Mouse (Mus musculus) forebrain, embryonic 14.5 days (tissue): Measurements from ENCODE around the gene Pcsk7. TPM values are rescaled to one million over a fixed set of nuclear protein-coding genes. Genes with fewer than 3 reads are reported as not detected.

Experiments used
- ATAC-seq: fragments of 200-750 bp; cut with Nextera tagmentation; 2 replicates; pipeline ENCODE4 v1.8.0; 2017; ENCODE audit warnings: mild to moderate bottlenecking, moderate library complexity
- DNase-seq: peaks from one replicate; pipeline ENCODE4 v3.0.0-alpha.2; 2015; ENCODE audit warnings: low spot score
- H3K27ac ChIP-seq: fragments of 300-500 bp; sonication (generic); 2 replicates; pipeline ENCODE4 v1.5.1; 2014; ENCODE audit warnings: low read depth, mild to moderate bottlenecking, control low read depth, low read length, moderate library complexity
- H3K27me3 ChIP-seq: fragments of 300-500 bp; sonication (generic); replicated peaks from 2 replicates; pipeline ENCODE4 v1.6.1; 2014; ENCODE audit warnings: low read length, control low read depth, mixed read lengths; ENCODE audit not compliant: control insufficient read depth, insufficient read depth
- H3K36me3 ChIP-seq: fragments of 300-500 bp; sonication (generic); 2 replicates; pipeline ENCODE4 v1.6.1; 2014; ENCODE audit warnings: low read length, control low read depth; ENCODE audit not compliant: control insufficient read depth, insufficient read depth
- H3K4me1 ChIP-seq: fragments of 300-500 bp; sonication (generic); 2 replicates; pipeline ENCODE4 v1.6.1; 2014; ENCODE audit warnings: antibody characterized with exemption, low read length, control low read depth; ENCODE audit not compliant: control insufficient read depth, insufficient read depth
- H3K4me2 ChIP-seq: fragments of 300-500 bp; sonication (generic); 2 replicates; pipeline ENCODE4 v1.6.1; 2014; ENCODE audit warnings: mild to moderate bottlenecking, control low read depth, low read length
- H3K4me3 ChIP-seq: fragments of 300-500 bp; sonication (generic); 2 replicates; pipeline ENCODE4 v1.5.1; 2014; ENCODE audit warnings: low read depth, low read length, control low read depth
- H3K9ac ChIP-seq: fragments of 300-500 bp; sonication (generic); 2 replicates; pipeline ENCODE4 v1.6.1; 2014; ENCODE audit warnings: mild to moderate bottlenecking, low read length, control low read depth, moderate library complexity
- H3K9me3 ChIP-seq: fragments of 300-500 bp; sonication (generic); replicated peaks from 2 replicates; pipeline ENCODE4 v1.6.1; 2016; ENCODE audit warnings: low read length, control low read depth, mixed read lengths; ENCODE audit not compliant: control insufficient read depth
- WGBS: fragments of 180-500 bp; shearing (Covaris S2); extraction: QIAGEN DNeasy Blood & Tissue Kit; methylation state at CpG from one replicate; pipeline ENCODE4 v1.1.7; 2014; 5-methylcytosine and 5-hydroxymethylcytosine counted together
- polyA plus RNA-seq: library from polyadenylated mRNA; unstranded; fragments of >200 nt; fragmentation: Nextera tagmentation; extraction: Ambion mirVana; gene quantifications from 2 replicates; pipeline ENCODE4 v1.2.1, GENCODE M21; 2014

Pcsk7 gene
- polyA plus RNA-seq, 1 experiment from 2014 or later, result 13.6 TPM

DNA sequence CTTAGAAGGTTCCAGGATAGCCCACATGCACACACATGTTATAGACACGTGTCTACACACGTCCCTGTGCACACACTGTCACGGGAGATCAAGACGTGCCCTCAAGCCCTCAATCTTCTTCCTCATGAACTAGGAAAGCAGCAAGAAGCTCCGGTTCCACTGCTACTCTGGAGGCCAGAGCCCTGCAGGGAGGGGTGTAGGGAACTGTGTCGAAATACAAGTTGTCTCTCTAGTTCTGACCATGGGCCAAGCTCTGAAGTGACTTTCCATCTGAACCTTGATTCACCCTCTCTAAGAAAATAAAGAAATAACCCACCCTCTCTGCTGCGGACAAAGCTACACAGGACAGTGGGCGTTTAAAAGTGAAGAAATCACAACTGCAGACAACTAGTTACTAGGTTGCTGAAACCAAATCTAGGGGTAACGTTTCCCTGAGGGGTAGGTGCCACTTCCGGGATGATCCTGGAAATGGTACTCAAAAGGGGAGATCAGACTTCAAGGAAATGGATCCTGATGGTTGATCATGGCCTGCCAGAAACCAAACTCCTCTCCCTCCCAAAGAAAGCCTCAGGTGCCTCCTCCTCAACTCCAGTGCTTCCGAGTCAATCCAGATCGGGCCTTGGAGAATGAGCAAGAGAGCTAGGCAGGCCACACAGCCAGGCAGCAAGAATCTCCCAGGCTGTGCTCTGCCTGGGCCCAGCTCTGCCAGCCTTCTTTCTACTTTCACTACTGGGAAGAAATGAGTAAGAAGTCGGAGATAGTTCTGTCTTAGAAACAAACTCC, 47.4 kb downstream of the Pcsk7 start:
- 61% methylated on average over 13 of the region's 13 CpGs for WGBS
- ATAC-seq (no peak), DNase-seq (no peak)
- peak overlapping the region; percentile 87 for H3K9ac ChIP-seq
- H3K27me3 ChIP-seq, result no peaks in the 10 kb centered on the region
- H3K36me3 ChIP-seq, result peaks cover 31% of the 10 kb centered on the region
- peaks cover 13% of the 10 kb centered on the region for H3K4me1 ChIP-seq
- peak overlapping the region; percentile 90 for H3K4me3 ChIP-seq
- H3K27ac ChIP-seq, result no peak overlapping the region
- H3K9me3 ChIP-seq, result no peaks in the 10 kb centered on the region
- peak overlapping the region; percentile 95 for H3K4me2 ChIP-seq

- Histone ChIP-seq H3K27me3 (no peaks in the 10 kb centered on the region), H3K4me3 (peak overlapping the region; percentile 90), H3K4me1 (peaks cover 13% of the 10 kb centered on the region), H3K27ac (peak overlapping the region; percentile 78), H3K9me3 (no peaks in the 10 kb centered on the region), H3K36me3 (peaks cover 25% of the 10 kb centered on the region), H3K9ac (peak overlapping the region; percentile 87), H3K4me2 (peak overlapping the region; percentile 95)
- ATAC-seq (peak; percentile 8; the same call in 1 of the 2 replicates), DNase-seq (peak; percentile 33)
- WGBS, result under 1% methylated on average over 62 of the region's 63 CpGs
Observed at GRCm38 (mm10) chr9:45954294-45955106, 48.2 kb downstream of the Pcsk7 start.

- peak within 1 kb of the TSS; percentile 87 for H3K9ac ChIP-seq
- peaks cover 13% of the 10 kb centered on the region for H3K4me1 ChIP-seq
- peak; percentile 95 for DNase-seq
- H3K9me3 ChIP-seq, result no peaks in the 10 kb centered on the region
- H3K27ac ChIP-seq, result peak within 1 kb of the TSS; percentile 78
- H3K4me3 ChIP-seq, result peak within 1 kb of the TSS; percentile 90
- no peaks in the 10 kb centered on the region for H3K27me3 ChIP-seq
- ATAC-seq, result peak; percentile 98
- peak within 1 kb of the TSS; percentile 95 for H3K4me2 ChIP-seq
- under 1% methylated on average over 38 of the region's 48 CpGs for WGBS
- H3K36me3 ChIP-seq, result peaks cover 20% of the 10 kb centered on the region
Observed at GRCm38 (mm10) chr9:45955107-45955963, 49.0 kb downstream of the Pcsk7 start, which contains the start of gene Sidt2. Gene Sidt2 (minus strand): TSS chr9:45955258.

DNA sequence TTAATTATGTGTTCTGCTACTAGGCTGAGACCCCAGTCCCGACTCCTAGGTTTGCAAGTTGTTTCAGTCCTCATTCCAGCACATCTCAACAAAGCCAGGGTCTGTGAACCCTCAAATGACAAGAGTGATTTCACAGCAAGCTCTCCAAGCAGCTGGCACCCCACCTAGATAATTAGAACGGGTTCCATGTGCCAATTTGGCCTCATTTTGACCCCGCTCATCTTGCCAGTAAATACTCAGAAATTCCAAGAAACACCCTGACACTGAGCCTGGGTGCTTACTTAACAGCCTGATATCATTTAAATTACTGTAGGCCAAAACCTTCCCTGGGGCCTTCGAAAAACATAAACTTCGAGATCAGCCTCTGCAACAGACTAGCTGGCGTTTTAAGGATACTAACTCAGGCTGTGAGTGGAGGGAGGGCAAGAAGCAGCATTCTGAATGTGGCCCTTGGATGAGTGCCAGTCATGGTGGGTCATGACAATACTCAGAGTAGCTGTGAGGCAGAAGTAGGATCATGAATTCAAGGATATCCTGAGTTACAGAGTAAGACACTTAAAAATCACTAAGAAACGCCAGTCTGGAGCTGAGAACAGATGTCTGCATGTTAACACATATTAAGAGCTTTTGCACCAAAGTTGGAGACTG, 51.9 kb downstream of the Pcsk7 start:
- Histone ChIP-seq H3K27ac (no peak overlapping the region), H3K4me3 (no peak overlapping the region), H3K36me3 (peaks cover 28% of the 10 kb centered on the region), H3K27me3 (no peaks in the 10 kb centered on the region), H3K9ac (no peak overlapping the region), H3K4me1 (peaks cover 13% of the 10 kb centered on the region), H3K4me2 (no peak overlapping the region), H3K9me3 (no peaks in the 10 kb centered on the region)
- WGBS, result 42% methylated on average over 7 of the region's 7 CpGs
- no peak for ATAC-seq
- peak; percentile 28 for DNase-seq

DNA sequence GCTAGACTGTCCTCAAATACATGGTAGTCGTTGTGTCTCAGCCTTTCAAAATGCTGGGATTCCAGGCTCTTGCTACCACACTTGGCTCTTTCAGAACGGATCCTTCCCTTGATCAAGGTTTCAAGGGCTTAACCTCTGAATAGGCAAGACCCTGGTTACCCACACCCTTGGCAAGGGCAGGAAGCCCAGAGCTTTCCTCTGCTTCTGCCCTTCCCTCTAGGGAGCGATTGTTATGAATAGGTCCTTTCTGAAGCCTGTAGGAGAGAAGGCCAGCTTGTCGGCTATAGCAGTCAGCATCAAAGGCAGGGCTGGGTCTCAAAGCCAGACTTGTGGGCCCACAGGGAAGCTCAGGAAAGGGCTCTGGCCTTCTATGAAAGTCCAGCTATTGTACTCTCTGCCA, 52.6 kb downstream of the Pcsk7 start:
- DNase-seq (peak; percentile 21), ATAC-seq (no peak)
- Histone ChIP-seq H3K4me1 (peaks cover 10% of the 10 kb centered on the region), H3K4me2 (no peak overlapping the region), H3K27ac (no peak overlapping the region), H3K9me3 (no peaks in the 10 kb centered on the region), H3K9ac (no peak overlapping the region), H3K4me3 (no peak overlapping the region), H3K36me3 (peaks cover 35% of the 10 kb centered on the region), H3K27me3 (no peaks in the 10 kb centered on the region)
- WGBS, result 30% methylated on average over 4 of the region's 4 CpGs

DNA sequence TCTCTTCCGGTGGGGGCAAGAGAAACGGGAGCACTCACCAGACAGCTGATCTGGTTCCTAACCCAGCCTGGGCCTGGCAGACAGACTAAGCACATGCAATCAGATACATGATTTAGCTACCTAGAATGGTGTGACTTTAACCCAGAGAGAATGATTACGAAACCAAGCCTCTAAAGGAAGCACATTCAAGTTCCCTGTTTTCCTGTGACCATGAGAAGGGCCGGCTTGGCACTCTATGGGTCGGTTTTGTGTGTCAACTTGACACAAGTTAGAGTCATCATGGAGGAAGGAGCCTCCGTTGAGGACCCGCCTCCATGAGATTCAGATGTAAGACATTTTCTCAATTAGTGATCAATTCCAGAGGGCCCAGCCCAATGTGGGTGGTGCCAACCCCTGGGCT, 53.4 kb downstream of the Pcsk7 start:
- Histone ChIP-seq H3K9ac (no peak overlapping the region), H3K27ac (no peak overlapping the region), H3K4me1 (peaks cover 4% of the 10 kb centered on the region; the same call in 1 of the 2 replicates), H3K36me3 (peaks cover 43% of the 10 kb centered on the region), H3K4me3 (no peak overlapping the region), H3K9me3 (no peaks in the 10 kb centered on the region), H3K27me3 (no peaks in the 10 kb centered on the region), H3K4me2 (no peak overlapping the region)
- 88% methylated on average over 7 of the region's 7 CpGs for WGBS
- no peak for ATAC-seq
- no peak for DNase-seq

DNA sequence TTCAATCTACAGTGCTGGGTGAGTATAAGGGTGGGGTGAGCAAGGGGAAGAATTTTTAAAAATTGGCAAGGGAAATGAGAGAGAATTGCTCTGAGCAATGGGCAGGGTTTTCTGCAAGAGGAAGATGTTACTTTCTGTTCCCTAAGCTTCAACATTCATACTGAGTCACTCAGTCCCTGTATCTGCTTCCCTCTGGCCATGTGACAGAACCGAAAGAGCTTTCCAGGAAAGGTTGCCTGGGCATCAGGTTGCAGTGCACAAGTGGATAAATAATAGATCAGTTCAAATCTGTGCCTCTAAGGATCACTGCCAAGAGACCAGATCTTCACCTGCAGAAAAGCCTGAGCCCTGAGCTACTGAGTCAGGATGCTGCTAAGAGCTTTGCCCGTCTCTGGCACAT, 55.6 kb downstream of the Pcsk7 start:
- Histone ChIP-seq H3K4me3 (no peak overlapping the region), H3K4me2 (no peak overlapping the region), H3K27ac (no peak overlapping the region), H3K27me3 (no peaks in the 10 kb centered on the region), H3K9ac (no peak overlapping the region), H3K9me3 (no peaks in the 10 kb centered on the region), H3K36me3 (peaks cover 64% of the 10 kb centered on the region), H3K4me1 (no peaks in the 10 kb centered on the region)
- 79% methylated on average over 2 of the region's 2 CpGs for WGBS
- DNase-seq, result no peak
- no peak for ATAC-seq

DNA sequence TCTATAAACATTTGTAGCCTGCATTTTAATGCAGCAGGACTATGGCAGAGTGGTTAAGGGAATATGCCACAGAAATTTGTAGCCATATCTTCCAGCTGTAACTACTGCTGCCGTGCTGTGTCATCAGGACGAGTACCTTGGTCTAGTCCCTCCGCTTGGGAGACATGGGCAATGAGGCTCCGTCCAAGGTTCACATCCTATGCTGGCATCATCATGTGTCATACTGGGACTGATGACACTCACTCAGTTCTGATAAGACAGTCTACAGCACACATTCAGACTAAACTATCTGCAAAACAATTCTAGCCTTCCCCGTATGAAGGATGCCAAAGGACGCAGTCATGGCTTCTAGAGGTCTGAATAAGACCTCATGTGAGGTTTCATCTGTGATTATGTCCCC, 57.3 kb downstream of the Pcsk7 start:
- no peaks in the 10 kb centered on the region for H3K27me3 ChIP-seq
- WGBS, result 90% methylated on average over 6 of the region's 6 CpGs
- no peaks in the 10 kb centered on the region for H3K9me3 ChIP-seq
- no peak overlapping the region for H3K4me3 ChIP-seq
- no peak overlapping the region for H3K9ac ChIP-seq
- DNase-seq (no peak), ATAC-seq (no peak)
- H3K27ac ChIP-seq, result no peak overlapping the region
- H3K4me1 ChIP-seq, result no peaks in the 10 kb centered on the region
- H3K36me3 ChIP-seq, result peaks cover 79% of the 10 kb centered on the region
- H3K4me2 ChIP-seq, result no peak overlapping the region
